Mouse (Mus musculus) granulocyte monocyte progenitor cell, adult 5-6 weeks (primary cell): ENCODE measurements around the gene Hlx. TPM values are rescaled to one million over a fixed set of nuclear protein-coding genes. Genes with fewer than 3 reads are reported as not detected.

Source experiments
- ATAC-seq: replicated peaks from 2 replicates; pipeline ENCODE4 v1.8.0; 2016; ENCODE audit warnings: mild to moderate bottlenecking, moderate TSS enrichment, inconsistent platforms; ENCODE audit not compliant: poor library complexity, severe bottlenecking
- total RNA-seq, 2 experiments: library from RNA; stranded (forward) in 1 of 2; stranded (reverse) in 1 of 2; fragments of 200-712, 200-1000 nt in 1 of 2; fragments of >200 nt in 1 of 2; fragmentation: Nextera tagmentation in 1 of 2; gene quantifications; 2 replicates each; pipeline ENCODE4 v1.2.3; 2014 to 2017

Gene Hlx
- total RNA-seq, 2 experiments from 2014 or later, result 6.4 to 10.5 TPM

DNA sequence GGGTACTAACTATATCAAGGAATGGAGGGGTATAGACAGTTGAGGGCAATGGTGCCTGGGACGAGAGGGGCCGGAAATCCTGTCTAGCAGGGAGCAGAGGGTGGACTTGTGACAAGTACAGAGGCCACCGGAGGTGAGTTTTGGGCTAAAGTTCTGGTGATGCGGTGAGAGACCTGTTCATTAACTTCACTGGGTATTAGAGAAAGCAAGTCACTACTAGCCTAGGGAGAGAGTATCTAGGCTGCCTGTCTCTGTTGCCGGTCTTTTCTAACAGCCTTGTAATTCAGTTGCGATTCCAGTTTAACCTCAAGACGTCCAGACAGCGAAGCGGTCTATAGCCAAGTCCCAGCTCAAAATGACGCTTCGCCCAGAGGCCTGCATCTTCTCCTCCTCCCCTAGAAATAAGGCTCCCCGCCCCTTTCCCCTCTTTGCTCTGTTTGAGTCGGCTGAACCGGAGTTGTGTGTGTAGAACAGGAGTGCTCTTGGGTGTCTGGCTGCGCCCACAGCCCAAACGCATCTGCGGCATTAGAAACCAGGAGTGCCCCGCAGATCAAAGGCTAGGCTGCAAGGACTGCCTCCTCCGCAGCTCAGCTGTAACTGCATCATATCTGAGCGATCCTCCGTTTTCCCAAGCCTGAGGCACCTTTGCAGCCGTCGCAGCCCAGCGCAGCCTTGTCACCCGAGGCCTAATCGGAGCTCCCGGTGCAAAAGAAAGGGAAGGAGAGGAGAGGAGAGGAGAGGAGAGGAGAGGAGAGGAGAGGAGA lies 1.8 kb upstream of the Hlx start:
- no peak for ATAC-seq

DNA sequence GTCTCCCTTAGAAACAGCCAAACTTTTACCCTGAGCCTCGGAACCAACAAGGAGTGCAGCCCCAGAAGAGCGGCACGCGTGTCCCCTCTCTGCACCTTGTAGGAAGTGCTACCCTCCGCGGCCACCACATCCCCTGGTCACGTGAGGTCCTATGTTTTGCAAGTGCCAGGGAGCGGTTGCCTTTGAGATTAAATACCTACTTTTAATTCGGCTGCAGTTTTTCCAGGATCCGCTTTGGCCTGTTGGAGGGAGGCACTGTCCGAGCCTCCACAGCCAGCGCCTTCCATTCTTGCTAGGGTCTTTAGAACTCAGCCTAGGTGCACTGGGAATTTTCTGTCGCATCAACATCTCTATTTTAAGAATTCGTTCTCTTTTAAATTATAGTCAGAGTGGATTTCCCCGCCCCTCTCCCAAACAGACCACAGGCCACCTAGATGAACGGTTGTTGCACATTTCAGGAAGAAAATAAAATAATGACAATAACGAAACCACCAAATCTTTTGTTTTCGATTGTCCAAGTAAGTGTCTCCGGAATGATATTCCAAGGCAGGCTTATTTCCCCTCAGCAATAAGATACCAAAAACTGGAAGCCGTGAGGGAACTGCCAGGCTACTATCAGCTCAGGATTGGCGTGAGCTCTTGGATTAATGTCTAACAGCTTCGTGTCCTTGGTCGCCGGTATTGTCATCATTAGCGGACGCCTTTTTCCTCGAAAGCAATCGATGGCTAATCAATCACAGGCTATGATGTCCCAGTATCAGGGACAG lies 1.1 kb upstream of the Hlx start:
- peak; percentile 28 for ATAC-seq

DNA sequence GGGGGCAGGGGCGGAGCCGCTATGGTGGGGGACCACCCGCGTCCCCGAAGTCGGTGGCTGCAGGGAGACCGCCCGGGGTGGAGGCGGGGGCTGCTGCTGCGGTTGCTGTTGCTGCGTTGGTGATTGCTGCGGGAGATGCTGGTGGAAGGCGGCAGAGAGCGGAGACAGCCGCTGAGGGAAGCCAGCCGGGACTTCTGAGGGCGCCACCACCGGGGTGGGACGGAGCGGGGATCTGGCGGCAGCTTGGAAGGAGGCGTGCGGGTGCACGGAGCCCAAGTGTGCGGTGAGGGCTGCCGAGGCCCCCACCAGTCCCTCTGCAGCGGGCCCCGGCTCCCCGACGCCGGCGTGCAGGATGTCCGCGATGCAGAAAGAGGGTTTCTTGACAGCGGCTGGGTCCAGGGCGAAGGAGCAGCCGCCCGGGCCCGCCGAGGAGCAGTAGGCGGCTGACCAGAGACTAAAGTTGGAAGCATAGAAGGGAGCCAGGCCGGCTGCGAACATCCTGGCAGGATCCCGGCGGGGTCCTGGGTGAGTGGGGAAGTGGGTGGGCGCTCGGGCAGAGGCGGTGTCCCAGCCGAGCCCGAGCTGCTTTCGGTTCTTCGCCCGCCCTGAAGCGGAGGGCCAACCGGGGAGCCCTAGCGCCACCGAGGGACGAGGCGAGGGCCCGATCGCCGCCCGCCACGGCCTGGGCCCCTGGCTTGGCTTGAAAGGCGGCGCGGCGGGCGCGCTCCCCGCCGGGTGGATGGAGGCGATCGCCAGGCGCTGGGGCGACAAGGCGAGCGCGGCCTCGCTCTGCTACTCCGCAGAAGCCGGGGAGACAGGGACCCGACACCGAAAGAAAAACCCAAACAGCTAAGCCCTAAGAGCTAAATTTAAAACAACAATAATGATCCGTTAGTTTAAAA lies 524 bp downstream of the Hlx start:
- ATAC-seq, result peak; percentile 6; the same call in 1 of the 2 replicates

DNA sequence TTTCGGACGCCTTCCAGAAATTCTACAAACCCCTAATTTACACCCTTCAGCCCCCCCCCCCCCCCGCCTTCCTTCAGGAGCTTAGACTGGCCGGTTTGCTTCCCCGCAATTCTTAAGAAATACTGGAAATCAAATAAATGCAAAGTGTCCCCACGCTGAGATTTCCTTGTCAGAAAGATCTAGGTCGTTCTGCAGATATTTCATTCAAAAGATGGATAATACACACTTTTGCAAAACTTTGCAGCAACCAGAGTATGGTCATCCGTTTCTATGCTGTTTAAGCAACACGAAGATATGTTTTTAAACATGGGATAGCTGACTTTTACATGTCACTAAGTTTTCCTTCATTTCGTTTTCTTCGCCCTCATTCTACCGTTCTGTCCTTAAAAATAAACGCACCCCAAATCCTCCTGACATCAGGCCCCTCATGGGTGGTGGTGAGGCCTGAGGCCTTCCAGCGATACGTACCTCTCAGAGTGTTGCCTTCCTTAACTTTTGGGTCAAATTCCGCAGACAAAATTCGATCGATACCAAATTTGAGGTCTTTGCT lies 1.3 kb downstream of the Hlx start:
- ATAC-seq, result no peak

DNA sequence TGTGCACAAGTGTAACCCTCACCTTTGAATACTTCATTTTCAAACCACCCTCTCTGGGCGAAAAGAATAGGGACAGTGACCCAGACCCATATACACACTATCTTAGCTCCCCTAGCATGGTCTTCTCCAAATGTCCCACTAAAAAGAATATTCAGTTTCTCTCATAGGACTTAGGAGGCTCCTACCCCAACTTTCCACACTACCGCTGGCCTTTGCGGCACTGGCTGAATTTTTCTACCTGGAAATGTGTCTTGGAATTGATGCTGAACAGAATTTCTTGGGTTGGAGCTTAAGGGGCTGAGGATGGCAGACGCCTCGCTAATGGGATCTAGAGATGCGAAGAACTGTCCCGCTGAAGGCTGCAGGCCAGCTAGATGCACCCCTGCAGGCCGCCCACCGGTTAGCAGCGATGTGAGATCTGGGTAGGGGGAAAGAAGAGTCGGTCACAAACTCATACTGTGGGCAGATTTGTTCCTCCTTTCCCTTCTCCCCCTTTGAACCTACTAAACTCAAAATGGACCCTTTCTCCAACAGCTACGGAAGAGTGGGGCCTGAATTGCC lies 1.9 kb downstream of the Hlx start:
- ATAC-seq, result no peak

DNA sequence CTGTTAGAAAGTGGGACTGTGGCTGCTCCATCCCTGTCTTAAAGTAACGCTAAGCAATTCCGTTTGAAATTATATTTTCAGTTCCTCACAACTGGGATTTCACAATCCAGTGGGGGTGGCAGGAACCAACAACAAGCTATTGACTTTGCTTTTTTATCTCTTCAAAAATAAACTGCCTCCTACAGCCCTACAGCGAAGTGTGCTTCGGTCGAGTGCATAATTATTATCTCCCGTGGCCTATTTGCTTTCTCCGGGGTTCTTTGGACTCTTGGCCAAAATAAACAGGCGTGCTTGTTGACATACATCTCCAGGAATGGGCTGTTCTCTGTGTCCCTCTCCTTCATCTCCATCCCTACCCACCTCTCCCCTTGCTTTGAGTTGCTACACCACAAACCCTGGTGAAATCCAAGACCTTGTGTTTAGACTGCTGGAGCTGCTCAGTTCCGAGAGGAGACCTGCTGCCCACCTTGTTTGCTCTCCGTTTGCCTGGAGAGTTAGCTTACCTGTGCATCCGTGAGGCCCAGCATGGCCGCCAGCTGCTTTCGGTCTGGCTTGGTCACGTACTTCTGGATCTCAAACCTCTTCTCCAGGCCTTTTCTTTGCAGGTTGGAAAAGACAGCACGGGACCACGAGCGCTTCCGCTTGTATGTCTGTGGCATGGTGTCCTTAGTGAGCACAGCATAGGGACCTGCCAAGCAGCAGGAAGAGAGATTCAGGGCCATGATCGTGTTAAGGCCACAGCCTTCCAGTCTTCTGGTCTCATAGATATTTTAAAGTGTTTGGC lies 2.9 kb downstream of the Hlx start:
- peak; percentile 32 for ATAC-seq

DNA sequence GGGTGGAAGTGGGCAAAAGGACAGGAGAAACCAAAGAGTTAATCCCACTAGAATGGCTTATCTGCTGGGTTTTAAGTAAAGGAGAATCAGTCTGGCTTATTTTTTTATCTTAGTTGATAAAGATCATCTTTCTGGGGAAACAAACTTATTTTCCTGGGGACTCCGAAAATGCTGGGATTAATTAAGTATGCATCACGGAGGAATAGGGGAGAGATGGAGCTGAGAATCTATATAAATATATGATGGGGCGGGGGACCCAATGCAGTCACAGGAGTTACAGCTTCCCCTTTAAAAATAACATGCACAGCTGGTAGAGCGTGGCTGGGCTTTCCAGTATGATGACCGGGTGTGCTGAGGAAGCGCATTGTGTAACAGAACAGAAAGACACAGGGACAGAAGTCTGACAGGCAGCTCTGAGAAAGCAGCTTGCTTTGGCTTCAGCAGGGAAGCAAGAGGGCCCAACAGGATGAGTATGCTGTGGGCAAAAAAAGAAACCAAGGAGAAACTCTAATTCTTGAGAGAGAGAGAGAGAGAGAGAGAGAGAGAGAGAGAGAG lies 3.8 kb downstream of the Hlx start:
- ATAC-seq, result peak; percentile 56

DNA sequence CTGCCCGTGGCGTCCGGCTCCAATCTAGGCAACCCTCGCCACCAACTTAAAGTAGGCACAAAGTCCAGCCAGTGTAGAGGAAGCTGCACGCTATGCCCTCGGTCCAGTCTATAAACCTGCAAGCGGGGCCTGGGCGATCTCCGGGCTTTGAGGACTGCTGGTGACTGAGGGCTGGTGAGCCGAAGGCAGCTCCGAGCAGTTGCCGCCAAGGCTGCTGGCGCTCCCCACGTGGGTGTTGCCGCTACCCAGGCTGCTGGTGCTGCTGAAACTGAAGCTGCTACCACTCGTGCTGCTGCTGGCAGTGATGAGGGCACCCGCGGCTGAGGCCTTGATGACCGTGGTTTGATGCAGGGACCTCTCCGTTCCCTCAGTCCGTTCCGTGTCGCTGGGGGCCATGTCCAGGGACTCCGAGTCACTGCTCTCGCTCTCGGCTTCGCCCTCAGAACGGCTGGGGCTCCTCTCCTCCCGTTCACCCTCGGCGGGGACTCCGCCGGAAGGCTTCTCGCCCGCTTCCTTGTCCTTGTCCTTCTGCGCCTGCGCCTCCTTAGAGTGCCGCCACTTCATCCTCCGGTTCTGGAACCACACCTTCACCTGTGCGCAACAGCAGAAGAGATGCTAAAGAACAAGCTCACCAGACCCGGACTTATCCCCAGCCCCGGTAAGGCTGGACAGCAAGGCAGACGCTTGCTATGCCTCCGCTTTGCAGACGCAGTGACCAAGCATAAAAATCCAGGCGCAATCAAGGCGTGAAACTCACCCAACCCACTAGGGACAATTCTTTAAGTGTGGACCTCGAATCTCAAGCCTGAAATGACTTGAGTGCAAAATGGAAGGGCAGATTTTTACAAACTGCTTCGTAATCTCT lies 4.8 kb downstream of the Hlx start:
- no peak for ATAC-seq

DNA sequence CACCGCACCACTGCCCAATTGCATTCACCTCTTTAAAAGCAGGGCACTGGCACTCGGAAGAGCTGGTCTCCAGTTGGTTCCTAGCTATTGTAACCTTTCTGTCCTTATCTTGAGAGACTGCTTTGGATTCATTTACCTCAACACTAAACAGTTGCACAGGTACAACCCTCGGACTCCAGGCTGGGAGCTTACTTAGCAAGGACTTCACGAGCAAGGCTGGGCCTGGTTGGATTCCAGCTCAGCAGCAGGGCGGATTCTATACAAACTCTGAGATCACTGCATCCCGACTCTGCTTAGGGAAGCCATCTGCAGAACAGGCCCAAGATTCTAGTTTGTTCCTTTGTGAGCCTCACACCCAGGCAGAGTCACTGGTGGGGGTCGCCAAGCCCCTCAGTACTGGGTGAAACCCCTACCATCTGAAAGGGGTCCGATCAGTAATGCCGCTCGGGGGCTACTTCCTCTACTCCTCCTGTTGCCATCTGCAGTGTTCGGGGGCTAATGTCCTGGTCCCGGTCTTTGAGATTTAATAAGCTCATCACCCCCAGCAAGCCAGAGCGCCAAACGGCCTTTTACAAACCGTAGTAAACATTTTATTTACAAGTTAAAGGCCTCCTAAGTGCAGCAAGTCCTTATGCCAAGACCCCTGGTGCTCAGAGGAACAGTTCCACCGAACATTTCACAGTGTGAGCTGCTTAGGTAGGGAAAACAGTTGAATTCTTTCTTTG lies 5.7 kb downstream of the Hlx start:
- no peak for ATAC-seq

DNA sequence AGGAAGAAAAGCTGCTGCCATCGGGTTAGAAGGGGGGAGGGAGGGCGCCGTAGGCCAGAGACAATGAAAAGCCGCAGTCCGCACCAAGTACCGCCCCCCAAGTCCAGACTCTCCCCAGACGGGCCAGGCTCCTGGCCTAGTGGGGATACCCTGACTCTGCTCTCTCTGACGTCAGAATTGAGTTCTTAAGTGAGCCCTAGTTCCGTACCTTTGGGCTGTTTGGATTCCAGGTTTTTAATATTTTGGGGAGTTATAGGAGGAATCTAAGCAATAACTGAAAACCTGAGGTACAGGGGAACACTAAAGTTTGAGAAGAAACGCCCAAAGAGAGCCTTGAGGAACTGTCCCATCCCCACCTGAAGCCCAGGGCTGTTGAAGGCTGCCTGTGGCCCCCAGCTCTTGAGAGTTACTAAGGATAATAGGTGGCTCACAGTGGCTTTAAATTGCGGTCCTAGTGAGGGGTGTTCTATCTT lies 7.1 kb downstream of the Hlx start:
- no peak for ATAC-seq

DNA sequence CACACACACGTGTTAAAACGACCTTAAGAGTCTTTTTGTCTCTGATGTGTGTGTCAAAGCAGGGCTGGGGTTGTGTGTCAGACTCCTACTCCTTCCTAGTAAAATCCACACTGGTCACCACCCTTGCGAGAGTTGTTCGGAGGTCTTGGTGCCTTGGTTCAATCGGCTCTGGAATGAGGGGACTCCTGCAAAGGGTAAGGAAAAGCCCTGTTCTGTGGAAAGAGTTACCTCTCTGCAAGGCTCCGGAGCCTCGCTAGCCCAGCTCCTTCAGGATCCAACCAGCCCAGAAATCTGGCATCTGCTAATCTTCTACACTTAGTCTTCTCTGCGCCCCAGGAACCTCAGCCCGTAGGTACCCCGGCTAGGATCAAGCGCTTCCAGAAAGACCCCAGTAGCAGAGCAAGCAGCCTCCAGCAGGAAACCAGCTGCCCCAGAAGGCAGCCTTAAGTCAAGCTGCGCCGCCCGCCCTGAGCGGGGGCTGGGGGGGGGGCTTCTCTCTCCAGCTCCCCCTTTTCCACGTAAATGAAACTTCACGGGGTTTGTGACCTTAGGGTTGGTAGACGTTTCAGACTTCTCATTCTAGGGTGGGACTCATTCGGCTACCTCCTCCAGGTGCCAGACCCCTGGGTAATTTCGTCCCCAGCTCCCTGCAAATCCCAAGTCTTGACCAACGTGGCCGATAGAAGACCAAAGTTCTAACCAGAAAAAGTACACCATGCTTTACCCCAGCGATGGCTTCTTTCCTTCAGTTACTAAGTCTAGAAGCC lies 7.7 kb downstream of the Hlx start:
- no peak for ATAC-seq

DNA sequence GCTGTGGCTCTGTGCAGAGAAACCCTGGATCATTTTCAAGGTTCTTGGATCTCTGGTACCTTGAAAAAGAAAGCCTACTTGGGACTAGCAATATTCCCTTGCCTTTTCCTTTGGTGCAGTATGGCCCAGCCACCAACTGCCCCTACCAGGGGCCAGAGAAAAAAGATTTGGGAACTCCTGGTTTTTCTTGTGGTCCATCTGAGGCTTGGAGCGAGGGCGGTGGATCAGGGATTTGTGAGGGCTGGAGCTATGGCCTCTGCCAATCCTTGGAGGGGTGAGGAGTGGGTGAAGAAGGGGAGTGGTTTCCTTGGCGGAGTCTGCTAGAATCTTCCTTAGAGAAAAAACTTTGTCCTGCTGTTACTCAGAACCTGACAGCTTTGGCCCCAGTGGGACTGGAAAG lies 8.5 kb downstream of the Hlx start:
- no peak for ATAC-seq

DNA sequence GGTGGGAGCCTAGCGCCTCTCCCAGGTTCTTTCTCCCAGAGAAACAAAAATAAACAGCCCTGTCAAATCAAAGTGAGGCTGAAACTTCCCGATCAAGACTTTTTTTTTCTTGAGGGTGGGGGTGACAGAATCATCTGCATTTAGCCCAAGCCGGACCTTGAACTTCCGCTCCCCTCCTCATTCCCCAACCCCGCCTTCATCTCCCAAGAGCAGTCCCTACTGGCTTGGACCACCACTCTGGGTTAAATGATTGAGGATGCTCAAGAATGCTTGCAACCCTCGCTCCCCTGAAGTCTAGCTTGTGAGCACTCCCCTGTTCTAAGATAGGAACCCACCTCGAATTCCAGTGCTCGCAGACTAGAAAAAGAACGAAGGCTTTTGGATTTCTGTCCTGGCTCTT lies 11.3 kb downstream of the Hlx start:
- no peak for ATAC-seq

DNA sequence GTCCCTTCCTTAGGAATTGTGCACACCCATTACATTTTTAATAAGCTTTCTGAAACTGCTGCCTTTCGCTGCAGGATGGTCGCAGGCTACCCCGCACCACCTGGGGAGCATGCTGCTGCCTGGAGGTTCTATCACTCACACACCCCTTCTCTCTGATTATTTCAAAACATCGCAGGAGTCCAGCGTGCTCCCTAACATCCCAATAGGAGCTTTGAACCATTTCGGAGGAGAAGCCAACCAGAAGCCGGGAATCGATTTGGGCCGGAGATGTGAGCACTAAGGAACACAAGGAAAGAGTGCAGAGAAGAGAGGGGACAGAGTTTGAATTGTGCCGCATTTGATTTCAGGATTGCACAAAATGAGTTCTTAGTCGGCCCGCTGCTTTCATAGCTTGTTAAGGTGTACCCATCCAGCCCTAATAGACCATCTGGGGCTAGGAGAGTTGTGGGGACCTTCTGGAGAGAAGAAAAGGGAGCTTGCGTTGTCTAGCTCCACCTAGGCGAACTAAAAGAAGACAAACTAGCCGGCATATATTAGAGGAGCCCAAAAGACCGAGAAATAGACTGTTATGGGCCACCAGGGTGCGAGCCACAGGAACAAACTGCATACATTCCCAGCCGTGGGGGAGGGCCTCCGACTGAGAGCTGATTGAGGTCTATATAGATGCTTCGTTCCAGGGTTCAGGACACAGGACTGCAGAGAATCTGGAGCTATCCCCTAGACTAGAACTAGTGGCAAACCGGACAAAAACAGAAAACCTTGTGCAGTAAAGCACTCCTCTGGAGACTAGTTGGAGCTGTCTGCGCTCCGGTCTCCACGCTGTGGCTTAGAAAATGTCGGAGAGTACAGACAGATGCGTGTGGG lies 12.0 kb downstream of the Hlx start:
- ATAC-seq, result no peak

DNA sequence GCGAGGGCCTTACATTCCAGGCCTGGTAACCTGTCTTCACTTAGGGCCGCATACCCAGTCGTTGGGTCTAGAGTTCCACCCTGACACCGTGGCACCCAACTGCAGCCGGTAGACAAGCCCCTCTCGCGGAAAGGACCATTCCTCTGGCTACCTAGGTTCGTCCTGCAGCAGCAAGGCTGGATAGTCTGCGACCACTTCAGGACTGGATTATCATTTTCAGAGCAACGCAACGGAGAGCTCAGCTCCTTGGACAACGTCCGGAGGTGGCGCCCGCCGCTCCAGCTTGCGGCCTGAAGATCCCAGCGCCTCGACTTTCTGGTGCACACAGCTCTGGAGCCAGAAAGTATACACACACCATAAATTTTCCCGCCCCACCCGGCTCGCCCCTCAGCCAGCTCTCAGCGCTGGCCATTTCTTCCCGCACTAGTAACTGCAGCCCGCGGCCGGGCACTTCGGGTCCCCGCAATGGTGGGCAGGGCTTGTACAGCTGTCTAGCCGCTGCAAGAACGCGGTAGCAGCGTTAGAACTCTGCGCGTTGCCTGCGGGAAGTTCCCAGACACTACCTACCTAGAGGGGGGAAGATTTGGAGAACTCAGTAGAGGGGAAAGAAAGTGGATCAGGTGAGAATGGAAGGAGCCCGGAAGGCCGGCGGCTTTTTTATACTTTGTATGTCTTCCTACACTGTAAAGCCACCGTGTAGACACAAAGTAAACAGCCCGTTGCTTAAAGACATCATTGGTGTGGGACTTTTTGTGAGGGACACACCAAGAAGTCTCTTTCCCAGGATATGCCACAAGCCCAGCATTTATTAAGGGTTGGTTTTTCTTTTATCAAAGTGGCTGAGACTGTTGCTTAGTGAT lies 13.9 kb downstream of the Hlx start:
- ATAC-seq, result peak; percentile 28
